Mouse (Mus musculus) splenic B cell, adult 2 months (primary cell): ENCODE data around the gene St8sia1.

ENCODE experiments used
- DNase-seq: peaks from one replicate; pipeline ENCODE4 v3.0.0-alpha.2; 2011; ENCODE audit warnings: low read depth, low spot score
- H3K27me3 ChIP-seq: 2 replicates; pipeline ENCODE4 v1.6.1; 2012; ENCODE audit warnings: mild to moderate bottlenecking, low read length, moderate library complexity, mixed read lengths; ENCODE audit not compliant: control insufficient read depth, poor library complexity, insufficient read depth, severe bottlenecking
- H3K36me3 ChIP-seq: 2 replicates; pipeline ENCODE4 v1.6.1; 2012; ENCODE audit warnings: mild to moderate bottlenecking, low read length, moderate library complexity, mixed read lengths; ENCODE audit not compliant: control insufficient read depth, poor library complexity, insufficient read depth, severe bottlenecking

Gene St8sia1

GRCm38 (mm10) chr6:142880849-142881470, 83.3 kb downstream of the St8sia1 start:
- no peak for DNase-seq
- Histone ChIP-seq H3K27me3 (no peaks in the 10 kb centered on the region), H3K36me3 (no peaks in the 10 kb centered on the region)

GRCm38 (mm10) chr6:142878744-142879701, 85.2 kb downstream of the St8sia1 start:
- no peak for DNase-seq
- H3K36me3 ChIP-seq: no peaks in the 10 kb centered on the region
- no peaks in the 10 kb centered on the region for H3K27me3 ChIP-seq

GRCm38 (mm10) chr6:142877221-142877620, 87.0 kb downstream of the St8sia1 start:
- no peaks in the 10 kb centered on the region for H3K36me3 ChIP-seq

GRCm38 (mm10) chr6:142876279-142876899, 87.9 kb downstream of the St8sia1 start:
- no peak for DNase-seq
- Histone ChIP-seq H3K27me3 (no peaks in the 10 kb centered on the region), H3K36me3 (no peaks in the 10 kb centered on the region)

More at GRCm38 (mm10) chr6:142877221-142877620, 87.0 kb downstream of the St8sia1 start:
- H3K27me3 ChIP-seq: no peaks in the 10 kb centered on the region
- no peak for DNase-seq

GRCm38 (mm10) chr6:142873795-142874563, 90.3 kb downstream of the St8sia1 start:
- no peak for DNase-seq
- Histone ChIP-seq H3K36me3 (no peaks in the 10 kb centered on the region), H3K27me3 (no peaks in the 10 kb centered on the region)

GRCm38 (mm10) chr6:142869715-142870422, 94.4 kb downstream of the St8sia1 start:
- H3K36me3 ChIP-seq: no peaks in the 10 kb centered on the region
- H3K27me3 ChIP-seq: no peaks in the 10 kb centered on the region
- DNase-seq: peak; percentile 22

- H3K36me3 ChIP-seq: no peaks in the 10 kb centered on the region
- no peaks in the 10 kb centered on the region for H3K27me3 ChIP-seq
- peak; percentile 21 for DNase-seq
Observed at GRCm38 (mm10) chr6:142867471-142868055, 96.7 kb downstream of the St8sia1 start.

- H3K36me3 ChIP-seq: no peaks in the 10 kb centered on the region
- DNase-seq: no peak
- H3K27me3 ChIP-seq: no peaks in the 10 kb centered on the region
Observed at GRCm38 (mm10) chr6:142867023-142867422, 97.2 kb downstream of the St8sia1 start.

GRCm38 (mm10) chr6:142865199-142865598, 99.1 kb downstream of the St8sia1 start:
- Histone ChIP-seq H3K36me3 (no peaks in the 10 kb centered on the region), H3K27me3 (no peaks in the 10 kb centered on the region)
- no peak for DNase-seq

GRCm38 (mm10) chr6:142863881-142864280, 100.4 kb downstream of the St8sia1 start:
- DNase-seq: no peak
- Histone ChIP-seq H3K36me3 (no peaks in the 10 kb centered on the region), H3K27me3 (no peaks in the 10 kb centered on the region)

- H3K36me3 ChIP-seq: no peaks in the 10 kb centered on the region
- DNase-seq: no peak
- no peaks in the 10 kb centered on the region for H3K27me3 ChIP-seq
Observed at GRCm38 (mm10) chr6:142862265-142862664, 102.0 kb downstream of the St8sia1 start.

GRCm38 (mm10) chr6:142860396-142860795, 103.9 kb downstream of the St8sia1 start:
- no peak for DNase-seq
- no peaks in the 10 kb centered on the region for H3K36me3 ChIP-seq
- H3K27me3 ChIP-seq: no peaks in the 10 kb centered on the region

- DNase-seq: no peak
- H3K27me3 ChIP-seq: no peaks in the 10 kb centered on the region
Observed at GRCm38 (mm10) chr6:142859946-142860345, 104.3 kb downstream of the St8sia1 start.

More at GRCm38 (mm10) chr6:142859946-142860345, 104.3 kb downstream of the St8sia1 start:
- H3K36me3 ChIP-seq: no peaks in the 10 kb centered on the region
